Mouse (Mus musculus): ENCODE measurements around the gene Fam69b. TPM values are rescaled to one million over a fixed set of nuclear protein-coding genes. Genes with fewer than 3 reads are reported as not detected.

The Fam69b gene
- polyA plus RNA-seq, 1 experiment = 119 TPM

DNA sequence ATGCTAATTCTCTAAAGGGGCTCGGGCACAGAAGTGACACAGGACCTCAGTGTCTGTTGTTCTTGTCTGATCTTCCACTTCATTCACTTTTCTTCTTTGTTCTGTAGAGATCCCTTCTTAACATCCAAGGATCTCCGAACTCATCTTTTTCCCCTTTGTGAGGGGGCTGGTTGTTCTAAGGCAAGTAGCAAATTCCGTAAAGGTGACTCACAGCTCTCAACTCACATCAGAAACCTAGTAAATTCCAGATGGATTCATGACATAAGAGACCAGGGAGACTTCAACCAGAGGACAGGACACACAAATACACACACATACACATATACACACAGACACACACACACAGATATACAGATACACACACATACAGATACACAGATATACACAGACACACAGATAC is 17.7 kb upstream of the Fam69b start:
- no peak for TF ChIP-seq CTCF (IDR thresholded peaks at IDR 0.05; ENCODE audit: borderline replicate concordance, extremely low read depth, insufficient read depth, insufficient read length)
- no peak for TF ChIP-seq POLR2A (IDR thresholded peaks at IDR 0.05; ENCODE audit: borderline replicate concordance, extremely low read depth, insufficient read depth, insufficient read length, poor library complexity, severe bottlenecking)
- DNase-seq (ENCODE audit: low read depth) = no peak

DNA sequence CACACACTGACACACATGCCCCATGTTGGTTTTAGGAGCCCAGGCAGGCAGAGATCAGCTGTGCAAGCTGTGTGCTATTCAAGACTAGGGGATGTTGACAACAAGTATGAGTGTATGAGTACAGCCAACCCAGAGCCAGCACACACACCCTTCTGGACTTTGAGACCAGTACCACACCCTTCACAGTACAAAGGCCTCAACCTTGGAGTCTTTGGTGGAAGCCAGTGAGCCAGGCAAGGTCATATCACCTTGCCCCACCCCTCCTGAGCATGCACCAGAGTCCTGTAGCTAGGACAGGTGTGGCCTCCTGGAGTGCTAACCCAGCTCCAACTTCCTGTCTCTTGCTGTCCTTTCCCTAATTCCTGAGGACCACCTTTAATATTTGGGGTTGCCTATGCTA is 17.2 kb upstream of the Fam69b start:
- TF ChIP-seq CTCF (IDR thresholded peaks at IDR 0.05; ENCODE audit: borderline replicate concordance, extremely low read depth, insufficient read depth, insufficient read length) (no peak), POLR2A (IDR thresholded peaks at IDR 0.05; ENCODE audit: borderline replicate concordance, extremely low read depth, insufficient read depth, insufficient read length, poor library complexity, severe bottlenecking) (no peak)
- no peak for DNase-seq (ENCODE audit: low read depth)

DNA sequence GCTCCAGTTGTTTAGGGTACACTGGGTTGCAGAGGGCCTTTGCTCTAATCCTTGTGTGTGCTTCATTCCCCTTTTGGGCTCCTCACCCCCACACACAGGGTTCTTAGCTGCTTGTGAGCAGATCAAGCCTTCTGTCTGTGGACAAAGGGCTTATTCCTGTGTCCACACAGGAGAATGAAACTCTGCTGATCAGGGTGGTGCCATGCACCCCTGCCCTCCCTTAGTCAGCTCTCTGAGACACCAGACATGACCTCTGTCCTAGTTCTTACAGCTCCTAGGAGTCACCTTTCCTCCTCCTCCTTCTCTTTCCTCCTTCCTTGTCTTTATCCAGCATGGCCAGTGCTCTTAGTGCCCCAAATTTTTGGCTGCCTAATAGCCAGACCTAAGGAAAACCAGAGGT is 16.4 kb upstream of the Fam69b start:
- no peak for TF ChIP-seq POLR2A (IDR thresholded peaks at IDR 0.05; ENCODE audit: borderline replicate concordance, extremely low read depth, insufficient read depth, insufficient read length, poor library complexity, severe bottlenecking)
- no peak for TF ChIP-seq CTCF (IDR thresholded peaks at IDR 0.05; ENCODE audit: borderline replicate concordance, extremely low read depth, insufficient read depth, insufficient read length)
- DNase-seq (ENCODE audit: low read depth) = no peak

DNA sequence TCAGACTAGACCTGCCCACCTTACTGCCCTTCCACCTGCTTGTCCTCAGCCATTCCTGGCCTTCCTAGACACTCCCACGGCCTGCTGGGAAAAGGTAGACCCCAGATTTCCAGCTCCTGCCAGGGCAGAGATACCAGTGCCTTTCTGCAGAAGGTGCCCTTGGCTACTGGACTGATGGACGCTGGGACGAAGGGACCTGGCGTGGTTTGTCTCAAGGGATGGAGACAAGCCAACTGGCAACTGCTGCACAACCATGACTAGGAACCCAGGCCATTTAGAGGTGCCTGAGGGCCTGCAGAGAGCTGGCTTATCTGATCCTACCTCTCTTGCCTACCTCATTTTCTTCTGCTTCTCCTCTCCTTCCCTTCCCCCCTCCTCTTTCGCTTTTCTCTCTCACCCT is 13.4 kb upstream of the Fam69b start:
- no peak for TF ChIP-seq POLR2A (IDR thresholded peaks at IDR 0.05; ENCODE audit: borderline replicate concordance, extremely low read depth, insufficient read depth, insufficient read length, poor library complexity, severe bottlenecking)
- TF ChIP-seq CTCF (IDR thresholded peaks at IDR 0.05; ENCODE audit: borderline replicate concordance, extremely low read depth, insufficient read depth, insufficient read length) = no peak
- DNase-seq (ENCODE audit: low read depth) = no peak

DNA sequence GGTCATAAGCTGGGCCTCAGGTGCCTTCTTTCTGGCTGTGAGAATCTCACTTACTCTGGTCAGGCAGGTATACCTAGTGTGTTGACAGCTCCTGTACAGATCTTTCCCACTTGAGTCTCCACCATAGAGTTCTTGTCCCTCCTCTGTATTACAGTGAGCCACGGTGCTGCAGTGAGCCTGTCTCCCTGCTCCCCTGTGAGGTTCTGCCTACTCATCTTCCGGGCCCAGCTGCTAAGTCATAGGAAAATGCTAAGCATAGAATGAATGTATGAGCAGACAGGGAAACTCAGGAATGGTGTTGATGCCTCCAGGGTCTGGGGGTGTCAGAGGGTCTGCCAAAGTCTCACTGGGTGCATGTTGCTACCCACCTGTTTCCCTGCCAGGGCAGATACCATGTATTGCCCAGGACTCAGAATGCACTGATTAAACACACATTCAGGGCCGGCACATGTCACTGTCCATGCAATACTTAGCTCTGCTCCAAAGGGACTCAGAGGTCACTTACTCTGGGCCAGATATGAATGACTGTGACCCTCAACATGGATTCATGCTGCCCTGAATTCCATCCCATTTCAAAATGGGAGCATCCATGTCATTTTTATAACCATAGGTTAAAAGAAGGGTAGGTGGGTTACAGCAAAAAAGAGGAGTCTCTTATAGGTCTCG is 12.7 kb upstream of the Fam69b start:
- no peak for TF ChIP-seq CTCF (IDR thresholded peaks at IDR 0.05; ENCODE audit: borderline replicate concordance, extremely low read depth, insufficient read depth, insufficient read length)
- no peak for TF ChIP-seq POLR2A (IDR thresholded peaks at IDR 0.05; ENCODE audit: borderline replicate concordance, extremely low read depth, insufficient read depth, insufficient read length, poor library complexity, severe bottlenecking)
- DNase-seq (ENCODE audit: low read depth) = no peak

DNA sequence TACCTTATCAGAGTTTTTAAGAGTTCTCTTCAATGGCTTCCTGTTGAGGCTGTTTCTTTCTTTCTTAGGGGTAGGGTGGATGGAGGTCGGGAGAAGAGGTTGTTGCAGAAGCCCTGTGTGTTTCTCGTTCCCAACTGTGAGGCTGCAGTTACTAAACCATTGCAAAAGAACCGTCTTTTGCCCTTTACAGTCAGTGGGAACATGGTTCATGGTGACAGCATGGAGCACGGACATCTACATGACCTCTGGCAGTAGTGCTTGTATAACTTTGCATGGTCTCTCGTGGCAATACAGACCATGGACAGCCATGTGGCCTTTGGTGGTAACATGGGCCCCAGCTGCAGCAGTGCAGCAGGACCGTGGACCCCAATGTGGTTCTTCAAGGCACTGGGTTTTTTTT is 10.9 kb upstream of the Fam69b start:
- DNase-seq (ENCODE audit: low read depth) = no peak
- no peak for TF ChIP-seq POLR2A (IDR thresholded peaks at IDR 0.05; ENCODE audit: borderline replicate concordance, extremely low read depth, insufficient read depth, insufficient read length, poor library complexity, severe bottlenecking)
- TF ChIP-seq CTCF (IDR thresholded peaks at IDR 0.05; ENCODE audit: borderline replicate concordance, extremely low read depth, insufficient read depth, insufficient read length) = no peak

DNA sequence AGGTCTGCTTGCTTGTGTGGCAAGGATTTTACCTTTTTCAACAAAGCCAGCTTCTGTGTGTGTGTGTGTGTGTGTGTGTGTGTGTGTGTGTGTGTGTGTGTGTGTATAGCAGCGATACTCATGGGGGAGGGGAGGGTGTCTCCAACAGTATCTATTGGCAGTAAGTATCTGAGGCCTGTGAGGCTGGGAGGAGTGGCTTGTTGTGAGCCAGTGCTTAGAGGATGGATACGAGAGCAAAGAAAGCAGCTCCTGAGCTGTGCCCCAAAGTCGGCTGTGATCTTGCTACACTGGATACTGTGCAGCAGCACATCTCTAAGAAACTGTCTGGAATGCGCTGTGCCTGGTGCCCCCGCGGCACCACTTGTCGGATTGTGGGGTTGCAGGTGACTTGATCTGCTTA is 10.3 kb upstream of the Fam69b start:
- TF ChIP-seq POLR2A (IDR thresholded peaks at IDR 0.05; ENCODE audit: borderline replicate concordance, extremely low read depth, insufficient read depth, insufficient read length, poor library complexity, severe bottlenecking) (no peak), CTCF (IDR thresholded peaks at IDR 0.05; ENCODE audit: borderline replicate concordance, extremely low read depth, insufficient read depth, insufficient read length) (no peak)
- no peak for DNase-seq (ENCODE audit: low read depth)

DNA sequence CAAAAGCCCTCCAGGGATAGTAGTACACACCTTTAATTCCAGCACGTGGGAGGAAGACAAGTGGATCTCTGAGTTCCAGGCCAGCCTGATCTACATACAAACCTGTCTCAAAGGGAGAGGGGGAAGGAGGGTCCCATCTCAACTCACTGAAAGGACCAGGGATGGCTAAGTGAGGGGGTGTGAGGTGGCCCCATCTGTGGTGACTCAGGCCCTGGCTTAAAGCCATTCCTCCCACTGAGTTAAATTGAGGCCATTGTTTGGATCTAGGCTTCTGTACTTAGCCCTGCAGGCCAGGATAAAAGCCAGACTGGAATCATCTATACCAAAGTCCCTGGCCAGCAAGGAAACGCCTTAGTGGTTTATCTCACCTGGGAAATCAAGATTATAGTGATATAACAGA is 7.0 kb upstream of the Fam69b start:
- no peak for DNase-seq (ENCODE audit: low read depth)
- TF ChIP-seq CTCF (IDR thresholded peaks at IDR 0.05; ENCODE audit: borderline replicate concordance, extremely low read depth, insufficient read depth, insufficient read length) = no peak
- no peak for TF ChIP-seq POLR2A (IDR thresholded peaks at IDR 0.05; ENCODE audit: borderline replicate concordance, extremely low read depth, insufficient read depth, insufficient read length, poor library complexity, severe bottlenecking)

DNA sequence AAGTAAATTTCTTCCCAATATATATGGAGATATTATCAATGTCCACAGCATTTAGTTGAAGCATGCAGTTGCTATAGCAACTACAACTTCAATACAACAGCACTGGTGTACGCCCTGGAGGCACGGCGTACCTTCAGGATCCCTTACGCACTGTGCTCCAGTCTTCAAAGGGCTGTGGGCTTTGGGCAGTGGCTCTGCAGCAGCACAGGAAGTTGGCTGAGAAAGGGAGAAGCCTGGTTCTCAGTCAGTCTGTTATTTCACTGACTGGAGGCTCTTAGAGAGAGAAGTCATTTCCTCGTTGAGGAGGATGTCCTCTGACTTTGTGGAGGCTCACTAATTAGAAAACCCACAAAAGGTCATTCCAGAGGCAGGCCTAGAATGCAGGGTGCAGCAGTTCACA is 5.3 kb upstream of the Fam69b start:
- no peak for TF ChIP-seq CTCF (IDR thresholded peaks at IDR 0.05; ENCODE audit: borderline replicate concordance, extremely low read depth, insufficient read depth, insufficient read length)
- TF ChIP-seq POLR2A (IDR thresholded peaks at IDR 0.05; ENCODE audit: borderline replicate concordance, extremely low read depth, insufficient read depth, insufficient read length, poor library complexity, severe bottlenecking) = no peak
- peak; percentile 28 for DNase-seq (ENCODE audit: low read depth)

DNA sequence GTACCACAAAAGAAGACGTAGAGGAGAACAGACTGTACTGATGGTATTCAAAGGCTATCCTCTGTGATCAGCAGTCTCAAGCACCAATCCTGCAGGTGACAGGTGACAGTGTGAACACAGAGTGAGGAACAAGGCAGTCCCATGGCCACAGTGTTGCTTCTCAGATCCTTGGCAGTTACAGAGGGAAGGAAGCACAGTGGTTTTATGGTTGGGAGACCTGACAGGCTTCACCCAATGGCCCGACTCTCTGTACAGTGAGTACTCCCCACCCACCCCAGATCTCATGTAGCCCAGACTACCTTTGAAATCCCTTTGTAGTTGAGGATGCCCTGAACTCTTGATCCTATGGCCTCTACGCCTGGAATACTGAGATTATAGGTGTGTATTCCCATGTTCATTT is 2.8 kb upstream of the Fam69b start:
- no peak for TF ChIP-seq POLR2A (IDR thresholded peaks at IDR 0.05; ENCODE audit: borderline replicate concordance, extremely low read depth, insufficient read depth, insufficient read length, poor library complexity, severe bottlenecking)
- TF ChIP-seq CTCF (IDR thresholded peaks at IDR 0.05; ENCODE audit: borderline replicate concordance, extremely low read depth, insufficient read depth, insufficient read length) = no peak

DNA sequence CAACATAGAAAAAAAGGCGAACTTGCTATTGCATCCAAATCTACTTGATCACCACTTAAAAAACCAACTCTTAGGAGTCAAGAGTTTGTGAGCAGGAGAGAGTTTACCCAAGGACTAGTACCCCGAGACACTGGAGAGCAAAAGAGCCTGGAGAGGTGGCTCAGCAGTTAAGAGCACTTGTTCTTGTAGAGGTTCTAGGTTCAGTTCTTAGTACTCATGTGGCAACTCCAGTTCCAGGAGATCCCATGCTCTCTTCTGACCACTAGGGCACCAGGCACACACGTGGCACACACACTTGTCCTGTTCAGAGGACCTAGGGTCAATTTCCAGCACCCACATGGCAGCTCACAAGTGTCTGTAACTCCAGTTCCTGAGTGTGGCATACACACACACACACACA is 2.2 kb upstream of the Fam69b start:
- DNase-seq (ENCODE audit: low read depth) = no peak
- TF ChIP-seq POLR2A (IDR thresholded peaks at IDR 0.05; ENCODE audit: borderline replicate concordance, extremely low read depth, insufficient read depth, insufficient read length, poor library complexity, severe bottlenecking) (no peak), CTCF (IDR thresholded peaks at IDR 0.05; ENCODE audit: borderline replicate concordance, extremely low read depth, insufficient read depth, insufficient read length) (peak; percentile 6; the same call in 1 of the 2 replicates)

More for the DNA sequence above, 2.8 kb upstream of the Fam69b start:
- no peak for DNase-seq (ENCODE audit: low read depth)

DNA sequence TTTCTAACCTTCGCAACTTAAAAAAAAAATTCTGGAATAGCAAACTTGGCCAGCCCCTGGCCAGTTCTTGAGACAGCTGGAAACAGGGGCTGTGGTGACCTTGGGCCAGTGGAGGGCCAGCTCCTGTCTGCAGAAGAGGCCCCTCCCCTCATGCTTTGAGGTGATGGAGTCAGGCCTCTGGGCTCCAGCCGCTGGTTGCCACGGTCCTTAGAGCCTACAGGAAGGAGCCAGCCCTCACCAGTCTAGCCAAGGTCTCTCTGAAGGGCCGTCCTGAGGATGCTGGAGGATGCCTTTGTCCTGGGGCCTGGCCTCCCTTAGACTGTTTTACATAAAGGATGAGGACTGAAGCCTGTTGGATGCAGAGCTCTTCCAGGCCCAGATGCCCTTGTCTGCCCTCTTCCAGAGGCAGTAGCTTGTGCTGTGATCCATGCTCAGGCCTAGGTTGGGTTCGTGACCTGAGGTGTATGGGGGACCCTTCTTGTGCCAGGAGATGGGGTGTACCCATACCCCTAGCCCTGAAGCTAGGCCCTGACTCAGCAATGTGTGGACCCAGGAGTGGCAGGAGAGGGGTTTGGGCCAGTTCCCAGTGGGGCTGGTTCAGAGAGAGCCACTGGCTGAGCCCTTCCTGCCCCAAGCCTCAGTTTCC is 658 bp downstream of the Fam69b start:
- DNase-seq (ENCODE audit: low read depth) = peak; percentile 55
- no peak for TF ChIP-seq CTCF (IDR thresholded peaks at IDR 0.05; ENCODE audit: borderline replicate concordance, extremely low read depth, insufficient read depth, insufficient read length)
- no peak for TF ChIP-seq POLR2A (IDR thresholded peaks at IDR 0.05; ENCODE audit: borderline replicate concordance, extremely low read depth, insufficient read depth, insufficient read length, poor library complexity, severe bottlenecking)
